Mouse (Mus musculus): Measurements from ENCODE around the gene Eppin. TPM values are rescaled to one million over a fixed set of nuclear protein-coding genes. Genes with fewer than 3 reads are reported as not detected.

Gene Eppin
- polyA plus RNA-seq, 1 experiment from 2014 or later, result not detected

DNA sequence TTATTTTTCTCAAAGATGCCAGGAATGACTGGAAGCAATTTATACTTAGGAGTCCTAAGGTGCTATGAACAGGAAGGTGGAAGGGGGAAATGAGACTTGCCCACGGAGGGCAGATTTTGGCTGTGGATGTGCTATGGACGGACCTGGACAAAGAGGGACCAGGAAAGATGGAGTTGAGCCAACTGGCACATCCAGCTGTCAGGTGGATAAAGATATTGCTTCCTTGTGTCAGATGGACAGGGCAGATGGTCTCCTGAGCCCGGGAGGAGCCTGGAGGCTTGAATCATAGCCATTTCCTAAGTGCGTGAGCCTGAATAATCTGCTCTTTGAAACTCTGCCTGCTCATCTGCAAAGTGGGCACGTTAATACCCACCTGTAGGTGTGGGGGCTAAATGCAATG, 29.0 kb downstream of the Eppin start:
- H3K9ac ChIP-seq (ENCODE audit: low read depth, low read length), result no peak overlapping the region
- H3K4me2 ChIP-seq (replicated peaks; ENCODE audit: low read depth, low read length), result no peak overlapping the region; the same call in 1 of the 2 replicates

DNA sequence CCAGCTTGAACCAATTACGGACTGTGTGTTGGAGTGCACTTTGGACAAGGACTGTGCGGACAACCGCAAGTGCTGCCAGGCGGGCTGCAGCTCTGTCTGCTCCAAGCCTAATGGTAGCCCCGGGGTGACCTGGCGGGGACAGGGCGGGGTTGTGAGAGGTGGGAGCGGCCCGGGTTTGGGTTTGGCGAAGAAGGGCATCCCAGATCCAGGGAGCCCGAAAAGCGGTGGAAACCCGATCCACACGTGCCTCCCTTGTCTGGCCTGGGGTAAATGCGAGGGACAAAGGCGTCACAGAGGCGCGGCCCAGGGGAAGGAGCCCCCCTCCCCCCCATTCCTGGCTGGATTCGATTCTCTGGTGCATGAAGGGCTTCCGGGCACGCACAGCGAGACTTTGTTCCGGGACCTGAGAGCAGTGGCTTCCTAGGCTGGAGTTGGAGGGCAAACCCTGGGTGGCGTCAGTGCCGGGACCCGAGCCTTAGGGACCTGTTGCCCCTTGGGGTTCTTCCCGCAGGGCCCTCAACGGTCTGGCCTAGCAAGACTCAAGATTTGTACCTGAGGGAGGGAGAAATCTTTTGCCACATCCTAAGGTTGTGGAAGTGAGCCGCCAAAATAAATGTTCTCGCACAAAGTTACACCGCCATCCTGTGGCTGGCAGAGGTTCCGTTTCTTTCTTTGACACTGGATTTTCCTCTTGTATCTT, 29.9 kb downstream of the Eppin start:
- peak overlapping the region; percentile 41 for H3K4me3 ChIP-seq (ENCODE audit: low read depth, low read length)
- DNase-seq (ENCODE audit: low spot score), result peak; percentile 72
- ATAC-seq (ENCODE audit: low FRiP score), result peak; percentile 73
- peak overlapping the region; percentile 66 for H3K9ac ChIP-seq (ENCODE audit: low read depth, low read length)
- peak overlapping the region; percentile 88 for H3K4me2 ChIP-seq (replicated peaks; ENCODE audit: low read depth, low read length)
- no peaks in the 10 kb centered on the region for H3K9me3 ChIP-seq (ENCODE audit: control insufficient read depth, low read length)
- WGBS, result under 1% methylated on average over 30 of the region's 32 CpGs
- H3K27ac ChIP-seq (ENCODE audit: low read depth, low read length), result no peak overlapping the region
- H3K36me3 ChIP-seq (ENCODE audit: control insufficient read depth, insufficient read depth, low read length), result no peaks in the 10 kb centered on the region
- H3K4me1 ChIP-seq (replicated peaks; ENCODE audit: control insufficient read depth, insufficient read depth, low read length), result peaks cover 7% of the 10 kb centered on the region
- peaks cover 5% of the 10 kb centered on the region; the same call in 1 of the 2 replicates for H3K27me3 ChIP-seq (ENCODE audit: control insufficient read depth, insufficient read depth, low read length)

More for the DNA sequence above, 29.0 kb downstream of the Eppin start:
- H3K4me1 ChIP-seq (replicated peaks; ENCODE audit: control insufficient read depth, insufficient read depth, low read length), result peaks cover 7% of the 10 kb centered on the region
- no peak overlapping the region for H3K27ac ChIP-seq (ENCODE audit: low read depth, low read length)
- H3K9me3 ChIP-seq (ENCODE audit: control insufficient read depth, low read length), result no peaks in the 10 kb centered on the region
- ATAC-seq (ENCODE audit: low FRiP score), result no peak
- peaks cover 5% of the 10 kb centered on the region; the same call in 1 of the 2 replicates for H3K27me3 ChIP-seq (ENCODE audit: control insufficient read depth, insufficient read depth, low read length)
- no peak overlapping the region for H3K4me3 ChIP-seq (ENCODE audit: low read depth, low read length)
- DNase-seq (ENCODE audit: low spot score), result no peak
- no peaks in the 10 kb centered on the region for H3K36me3 ChIP-seq (ENCODE audit: control insufficient read depth, insufficient read depth, low read length)
- WGBS, result 79% methylated on average over 5 of the region's 5 CpGs

DNA sequence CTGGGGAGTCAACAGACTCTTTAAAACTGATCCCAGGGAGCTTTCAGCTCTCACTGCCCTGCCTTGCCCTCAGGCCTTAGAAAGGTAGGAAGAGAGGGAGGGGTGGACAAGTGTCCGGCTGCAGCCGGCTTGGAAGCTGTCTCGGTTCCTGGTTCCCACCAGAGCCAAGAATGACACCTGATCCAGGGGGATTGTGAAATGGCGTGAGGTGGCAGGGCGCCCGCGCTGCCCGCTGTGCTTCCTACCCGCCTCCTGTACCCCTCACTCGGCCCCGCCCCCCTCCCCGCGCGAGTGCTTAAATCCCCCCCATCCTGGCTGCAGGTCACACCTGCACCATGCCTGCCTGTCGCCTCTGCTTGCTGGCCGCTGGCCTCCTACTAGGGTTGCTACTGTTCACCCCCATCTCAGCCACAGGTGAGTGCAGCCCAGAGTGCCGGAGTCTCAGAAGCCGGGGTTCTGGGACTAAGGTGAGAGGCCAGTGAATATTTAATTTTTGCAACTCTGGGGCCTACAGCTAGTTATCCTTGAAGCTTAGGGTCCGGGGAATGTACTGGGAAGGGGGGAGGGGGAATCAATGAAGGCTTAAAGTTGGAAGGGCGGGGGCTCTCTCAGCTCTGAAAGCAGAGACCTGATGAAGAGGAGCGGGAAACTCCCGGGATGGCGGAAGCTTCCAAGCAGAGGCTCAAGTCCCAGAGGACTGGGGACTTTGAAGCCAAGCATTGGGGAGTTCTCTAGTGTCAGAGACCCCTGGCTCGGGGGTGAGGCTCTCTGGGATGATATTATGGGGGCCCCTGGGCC, 30.8 kb downstream of the Eppin start, which contains the start of gene Wfdc2:
Wfdc2 (plus strand) TSS at position 23 of the 798 bp plus-strand sequence.
- Histone ChIP-seq H3K36me3 (ENCODE audit: control insufficient read depth, insufficient read depth, low read length) (no peaks in the 10 kb centered on the region), H3K4me1 (replicated peaks; ENCODE audit: control insufficient read depth, insufficient read depth, low read length) (peaks cover 7% of the 10 kb centered on the region), H3K27ac (ENCODE audit: low read depth, low read length) (no peak within 1 kb of the TSS), H3K4me2 (replicated peaks; ENCODE audit: low read depth, low read length) (peak within 1 kb of the TSS; percentile 88), H3K4me3 (ENCODE audit: low read depth, low read length) (peak within 1 kb of the TSS; percentile 41), H3K9ac (ENCODE audit: low read depth, low read length) (peak within 1 kb of the TSS; percentile 66), H3K9me3 (ENCODE audit: control insufficient read depth, low read length) (no peaks in the 10 kb centered on the region), H3K27me3 (ENCODE audit: control insufficient read depth, insufficient read depth, low read length) (peaks cover 5% of the 10 kb centered on the region; the same call in 1 of the 2 replicates)
- DNase-seq (ENCODE audit: low spot score) (peak; percentile 48), ATAC-seq (ENCODE audit: low FRiP score) (peak; percentile 12; the same call in 1 of the 2 replicates)
- 1% methylated on average over 19 of the region's 24 CpGs for WGBS

DNA sequence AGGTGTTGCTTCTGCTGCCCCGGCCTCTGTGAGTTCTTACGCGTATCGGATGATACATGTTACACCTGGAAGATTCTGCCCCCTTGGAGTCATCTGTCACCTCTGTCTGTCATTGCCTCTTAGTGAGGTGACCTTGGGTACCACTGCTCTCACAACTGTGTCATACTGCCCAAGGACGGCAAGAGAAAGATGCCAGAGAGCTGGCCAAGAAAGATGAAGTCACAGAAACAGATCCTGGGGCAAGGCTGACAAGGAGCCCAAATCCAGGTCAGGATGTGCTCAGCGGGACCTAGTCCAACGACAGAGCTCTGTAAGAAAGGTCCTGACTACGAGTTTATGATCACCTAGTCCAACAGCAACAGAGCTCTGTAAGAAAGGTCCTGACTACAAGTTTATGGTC, 33.3 kb downstream of the Eppin start:
- Histone ChIP-seq H3K4me2 (replicated peaks; ENCODE audit: low read depth, low read length) (no peak overlapping the region), H3K27ac (ENCODE audit: low read depth, low read length) (no peak overlapping the region), H3K36me3 (ENCODE audit: control insufficient read depth, insufficient read depth, low read length) (no peaks in the 10 kb centered on the region), H3K4me1 (replicated peaks; ENCODE audit: control insufficient read depth, insufficient read depth, low read length) (peaks cover 7% of the 10 kb centered on the region), H3K4me3 (ENCODE audit: low read depth, low read length) (no peak overlapping the region), H3K9ac (ENCODE audit: low read depth, low read length) (no peak overlapping the region), H3K9me3 (ENCODE audit: control insufficient read depth, low read length) (no peaks in the 10 kb centered on the region), H3K27me3 (ENCODE audit: control insufficient read depth, insufficient read depth, low read length) (peaks cover 5% of the 10 kb centered on the region; the same call in 1 of the 2 replicates)
- ATAC-seq (ENCODE audit: low FRiP score), result no peak
- no peak for DNase-seq (ENCODE audit: low spot score)
- 85% methylated on average over 8 of the region's 8 CpGs for WGBS

DNA sequence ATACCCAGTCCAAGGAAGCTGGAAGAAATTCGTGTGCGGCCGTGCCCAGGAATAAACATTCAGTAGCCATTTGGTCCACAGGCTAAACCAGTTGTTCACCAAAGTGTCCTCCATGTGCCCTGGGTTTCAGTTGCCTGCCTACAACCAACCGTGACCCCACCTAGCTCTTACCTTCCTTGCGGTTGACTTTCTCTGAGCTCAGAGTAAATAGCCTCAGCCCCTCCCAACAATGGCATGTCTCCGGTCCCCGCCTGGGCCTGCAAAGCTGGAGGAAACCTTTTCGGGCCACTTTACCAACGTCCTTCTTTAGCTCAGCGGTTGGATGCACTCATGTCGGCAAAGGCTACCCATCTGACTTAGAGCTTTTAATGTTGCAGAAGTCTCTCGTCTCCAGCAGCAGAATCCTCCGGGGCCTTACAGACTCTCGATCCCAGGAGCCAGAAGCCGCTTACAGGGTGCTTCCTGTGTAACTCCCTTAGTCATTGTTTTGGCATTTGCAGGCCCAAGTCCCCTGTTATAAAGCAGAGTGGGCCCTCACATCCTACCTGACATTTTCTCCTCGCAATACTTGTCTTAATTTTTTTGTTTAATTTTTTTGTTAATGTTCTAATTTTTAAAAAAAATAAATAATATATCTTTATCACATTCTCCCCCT, 34.3 kb downstream of the Eppin start:
- H3K9me3 ChIP-seq (ENCODE audit: control insufficient read depth, low read length), result no peaks in the 10 kb centered on the region
- H3K27ac ChIP-seq (ENCODE audit: low read depth, low read length), result no peak overlapping the region
- H3K4me1 ChIP-seq (replicated peaks; ENCODE audit: control insufficient read depth, insufficient read depth, low read length), result peaks cover 7% of the 10 kb centered on the region
- no peak overlapping the region for H3K9ac ChIP-seq (ENCODE audit: low read depth, low read length)
- H3K4me3 ChIP-seq (ENCODE audit: low read depth, low read length), result no peak overlapping the region
- 53% methylated on average over 16 of the region's 16 CpGs for WGBS
- ATAC-seq (ENCODE audit: low FRiP score) (no peak), DNase-seq (ENCODE audit: low spot score) (no peak)
- no peaks in the 10 kb centered on the region for H3K36me3 ChIP-seq (ENCODE audit: control insufficient read depth, insufficient read depth, low read length)
- peaks cover 5% of the 10 kb centered on the region; the same call in 1 of the 2 replicates for H3K27me3 ChIP-seq (ENCODE audit: control insufficient read depth, insufficient read depth, low read length)
- no peak overlapping the region for H3K4me2 ChIP-seq (replicated peaks; ENCODE audit: low read depth, low read length)

DNA sequence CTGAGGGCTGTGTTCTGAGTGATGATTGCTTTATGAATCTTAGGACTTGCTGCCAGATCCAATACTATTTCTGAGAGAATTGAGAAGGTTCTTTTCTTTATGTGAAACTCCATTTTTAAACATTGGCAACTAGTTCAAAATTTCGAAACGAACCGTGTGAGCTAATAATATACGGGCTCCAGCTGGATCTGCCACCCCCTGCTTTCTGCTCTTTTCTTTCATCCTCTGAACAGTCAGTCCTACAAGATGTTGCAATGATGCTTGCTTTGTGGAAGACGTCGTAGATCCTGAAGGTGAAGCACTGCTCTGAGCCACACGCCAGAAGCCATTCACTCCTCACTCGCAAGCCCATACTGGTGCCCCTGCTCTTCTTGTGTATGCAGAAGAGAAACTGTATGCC, 35.0 kb downstream of the Eppin start:
- H3K36me3 ChIP-seq (ENCODE audit: control insufficient read depth, insufficient read depth, low read length), result no peaks in the 10 kb centered on the region
- H3K27ac ChIP-seq (ENCODE audit: low read depth, low read length), result no peak overlapping the region
- H3K4me2 ChIP-seq (replicated peaks; ENCODE audit: low read depth, low read length), result no peak overlapping the region
- H3K9ac ChIP-seq (ENCODE audit: low read depth, low read length), result no peak overlapping the region
- DNase-seq (ENCODE audit: low spot score) (no peak), ATAC-seq (ENCODE audit: low FRiP score) (no peak)
- peaks cover 5% of the 10 kb centered on the region; the same call in 1 of the 2 replicates for H3K27me3 ChIP-seq (ENCODE audit: control insufficient read depth, insufficient read depth, low read length)
- no peak overlapping the region for H3K4me3 ChIP-seq (ENCODE audit: low read depth, low read length)
- no peaks in the 10 kb centered on the region for H3K9me3 ChIP-seq (ENCODE audit: control insufficient read depth, low read length)
- H3K4me1 ChIP-seq (replicated peaks; ENCODE audit: control insufficient read depth, insufficient read depth, low read length), result peaks cover 5% of the 10 kb centered on the region
- 91% methylated on average over 8 of the region's 8 CpGs for WGBS

DNA sequence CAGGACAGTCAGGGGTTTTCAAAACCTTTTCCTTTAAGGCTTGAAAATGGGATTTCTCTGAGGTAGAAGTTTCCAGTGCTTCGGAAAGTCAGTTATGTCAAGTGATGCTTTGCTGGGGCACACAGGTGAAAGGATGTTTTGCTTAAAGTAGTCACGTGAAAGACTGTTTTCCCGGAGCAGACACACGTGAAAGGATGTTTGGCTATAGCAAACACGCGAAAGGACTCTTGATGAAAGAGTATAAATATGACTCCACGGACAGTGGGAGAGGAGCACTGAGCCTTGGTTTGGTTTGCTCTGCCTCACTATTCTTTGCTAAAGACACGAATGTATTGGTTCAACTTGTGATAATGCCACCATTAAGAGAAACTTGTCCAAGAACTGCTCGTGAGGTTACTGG, 41.9 kb downstream of the Eppin start:
- Histone ChIP-seq H3K27ac (ENCODE audit: low read depth, low read length) (no peak overlapping the region), H3K4me3 (ENCODE audit: low read depth, low read length) (no peak overlapping the region), H3K4me2 (replicated peaks; ENCODE audit: low read depth, low read length) (no peak overlapping the region), H3K9me3 (ENCODE audit: control insufficient read depth, low read length) (no peaks in the 10 kb centered on the region), H3K9ac (ENCODE audit: low read depth, low read length) (no peak overlapping the region), H3K27me3 (ENCODE audit: control insufficient read depth, insufficient read depth, low read length) (no peaks in the 10 kb centered on the region), H3K4me1 (replicated peaks; ENCODE audit: control insufficient read depth, insufficient read depth, low read length) (no peaks in the 10 kb centered on the region), H3K36me3 (ENCODE audit: control insufficient read depth, insufficient read depth, low read length) (no peaks in the 10 kb centered on the region)
- WGBS, result 89% methylated on average over 9 of the region's 9 CpGs
- DNase-seq (ENCODE audit: low spot score) (no peak), ATAC-seq (ENCODE audit: low FRiP score) (no peak)

DNA sequence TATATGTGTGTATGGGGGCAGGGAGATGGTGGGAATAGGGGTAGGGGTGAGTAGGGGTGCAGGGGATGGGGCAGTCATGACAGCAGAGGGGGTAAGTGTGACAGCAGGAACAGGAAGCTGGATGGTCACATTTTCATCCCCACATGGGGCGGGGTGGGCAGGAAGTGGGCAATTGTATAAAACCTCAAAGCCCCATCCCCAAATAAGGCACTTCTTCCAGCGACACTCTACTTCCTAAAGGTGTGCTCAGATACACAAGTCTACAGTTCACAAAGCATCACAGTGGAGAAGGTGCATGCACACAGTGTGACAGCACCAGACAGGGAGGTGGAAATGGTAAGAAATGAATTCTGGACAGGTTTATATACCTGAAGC, 42.5 kb downstream of the Eppin start:
- H3K9ac ChIP-seq (ENCODE audit: low read depth, low read length), result no peak overlapping the region
- H3K4me3 ChIP-seq (ENCODE audit: low read depth, low read length), result no peak overlapping the region
- H3K4me1 ChIP-seq (replicated peaks; ENCODE audit: control insufficient read depth, insufficient read depth, low read length), result no peaks in the 10 kb centered on the region
- H3K36me3 ChIP-seq (ENCODE audit: control insufficient read depth, insufficient read depth, low read length), result no peaks in the 10 kb centered on the region
- no peaks in the 10 kb centered on the region for H3K9me3 ChIP-seq (ENCODE audit: control insufficient read depth, low read length)
- no peaks in the 10 kb centered on the region for H3K27me3 ChIP-seq (ENCODE audit: control insufficient read depth, insufficient read depth, low read length)
- H3K27ac ChIP-seq (ENCODE audit: low read depth, low read length), result no peak overlapping the region
- ATAC-seq (ENCODE audit: low FRiP score) (no peak), DNase-seq (ENCODE audit: low spot score) (no peak)
- 90% methylated on average over 2 of the region's 2 CpGs for WGBS
- no peak overlapping the region for H3K4me2 ChIP-seq (replicated peaks; ENCODE audit: low read depth, low read length)

Data from hindbrain, embryonic 11.5 days (tissue).